Mouse (Mus musculus) heart, embryonic 12.5 days (tissue): ENCODE measurements around the gene P2rx2. TPM values are rescaled to one million over a fixed set of nuclear protein-coding genes. Genes with fewer than 3 reads are reported as not detected.

Source experiments
- ATAC-seq: fragments of 200-750 bp; cut with Nextera tagmentation; 2 replicates; pipeline ENCODE4 v1.8.0; 2017; ENCODE audit warnings: moderate TSS enrichment, moderate library complexity; ENCODE audit not compliant: insufficient number of reproducible peaks, low FRiP score
- H3K27ac ChIP-seq: fragments of 300-500 bp; sonication (generic); 2 replicates; pipeline ENCODE4 v1.5.1; 2016; ENCODE audit warnings: mild to moderate bottlenecking, moderate library complexity; ENCODE audit not compliant: poor library complexity, severe bottlenecking
- H3K27me3 ChIP-seq: fragments of 300-500 bp; sonication (generic); replicated peaks from 2 replicates; pipeline ENCODE4 v1.6.1; 2016; ENCODE audit warnings: mild to moderate bottlenecking, moderate library complexity
- H3K36me3 ChIP-seq: fragments of 300-500 bp; sonication (generic); 2 replicates; pipeline ENCODE4 v1.6.1; 2016; ENCODE audit warnings: mild to moderate bottlenecking, moderate library complexity
- H3K4me1 ChIP-seq: fragments of 300-500 bp; sonication (generic); replicated peaks from 2 replicates; pipeline ENCODE4 v1.6.1; 2016; ENCODE audit warnings: mild to moderate bottlenecking
- H3K4me2 ChIP-seq: fragments of 300-500 bp; sonication (generic); 2 replicates; pipeline ENCODE4 v1.6.1; 2016; ENCODE audit warnings: mild to moderate bottlenecking, moderate library complexity
- H3K4me3 ChIP-seq: fragments of 300-500 bp; sonication (generic); 2 replicates; pipeline ENCODE4 v1.5.1; 2016; ENCODE audit warnings: mild to moderate bottlenecking
- H3K9ac ChIP-seq: fragments of 300-500 bp; sonication (generic); 2 replicates; pipeline ENCODE4 v1.6.1; 2016; ENCODE audit warnings: mild to moderate bottlenecking, moderate library complexity
- H3K9me3 ChIP-seq: fragments of 300-500 bp; sonication (generic); replicated peaks from 2 replicates; pipeline ENCODE4 v1.6.1; 2016; ENCODE audit warnings: mild to moderate bottlenecking, moderate library complexity
- WGBS: fragments of 180-500 bp; shearing (Covaris S2); methylation state at CpG from one replicate; pipeline ENCODE4 v1.1.7; 2016; 5-methylcytosine and 5-hydroxymethylcytosine counted together
- polyA plus RNA-seq: library from polyadenylated mRNA; unstranded; fragments of >200 nt; fragmentation: Nextera tagmentation; extraction: Ambion mirVana; gene quantifications from 2 replicates; pipeline ENCODE4 v1.2.1, GENCODE M21; 2016

Gene P2rx2
- polyA plus RNA-seq, 1 experiment from 2014 or later = not detected

GRCm38 (mm10) chr5:110363822-110364545, 21.0 kb upstream of the P2rx2 start:
- no peak overlapping the region for H3K27ac ChIP-seq
- 47% methylated on average over 11 of the region's 11 CpGs for WGBS
- peak overlapping the region; percentile 68 for H3K9ac ChIP-seq
- H3K9me3 ChIP-seq = 0 out of 2 replicates have a peak, but pooled peaks cover 4% of the 10 kb centered on the region
- H3K4me3 ChIP-seq = peak overlapping the region; percentile 53
- peaks cover 6% of the 10 kb centered on the region; the same call in 1 of the 2 replicates for H3K4me1 ChIP-seq
- peak overlapping the region; percentile 90 for H3K4me2 ChIP-seq
- peaks cover 3% of the 10 kb centered on the region for H3K27me3 ChIP-seq
- ATAC-seq = peak; percentile 8; the same call in 1 of the 2 replicates
- H3K36me3 ChIP-seq = peaks cover 19% of the 10 kb centered on the region

GRCm38 (mm10) chr5:110363179-110363821, 20.3 kb upstream of the P2rx2 start:
- Histone ChIP-seq H3K9ac (peak overlapping the region; percentile 68), H3K27ac (no peak overlapping the region), H3K4me1 (peaks cover 6% of the 10 kb centered on the region; the same call in 1 of the 2 replicates), H3K4me3 (peak overlapping the region; percentile 53), H3K27me3 (peaks cover 3% of the 10 kb centered on the region), H3K9me3 (0 out of 2 replicates have a peak, but pooled peaks cover 4% of the 10 kb centered on the region), H3K4me2 (peak overlapping the region; percentile 90), H3K36me3 (peaks cover 14% of the 10 kb centered on the region)
- ATAC-seq = peak; percentile 78
- 1% methylated on average over 65 of the region's 72 CpGs for WGBS

- H3K4me1 ChIP-seq = peaks cover 6% of the 10 kb centered on the region; the same call in 1 of the 2 replicates
- peak overlapping the region; percentile 68 for H3K9ac ChIP-seq
- no peak overlapping the region for H3K27ac ChIP-seq
- peaks cover 3% of the 10 kb centered on the region for H3K27me3 ChIP-seq
- peak overlapping the region; percentile 90 for H3K4me2 ChIP-seq
- peaks cover 10% of the 10 kb centered on the region for H3K36me3 ChIP-seq
- peak; percentile 33; the same call in 1 of the 2 replicates for ATAC-seq
- peak overlapping the region; percentile 53 for H3K4me3 ChIP-seq
- H3K9me3 ChIP-seq = 0 out of 2 replicates have a peak, but pooled peaks cover 4% of the 10 kb centered on the region
- WGBS = 1% methylated on average over 28 of the region's 28 CpGs
Measured at GRCm38 (mm10) chr5:110362813-110363178, 19.8 kb upstream of the P2rx2 start.

- Histone ChIP-seq H3K9ac (no peak overlapping the region), H3K4me2 (no peak overlapping the region), H3K27ac (no peak overlapping the region), H3K27me3 (peaks cover 3% of the 10 kb centered on the region), H3K36me3 (no peaks in the 10 kb centered on the region), H3K9me3 (no peaks in the 10 kb centered on the region), H3K4me1 (peaks cover 6% of the 10 kb centered on the region; the same call in 1 of the 2 replicates), H3K4me3 (no peak overlapping the region)
- ATAC-seq = no peak
- 49% methylated on average over 6 of the region's 6 CpGs for WGBS
Measured at GRCm38 (mm10) chr5:110361465-110361864, 18.5 kb upstream of the P2rx2 start.

DNA sequence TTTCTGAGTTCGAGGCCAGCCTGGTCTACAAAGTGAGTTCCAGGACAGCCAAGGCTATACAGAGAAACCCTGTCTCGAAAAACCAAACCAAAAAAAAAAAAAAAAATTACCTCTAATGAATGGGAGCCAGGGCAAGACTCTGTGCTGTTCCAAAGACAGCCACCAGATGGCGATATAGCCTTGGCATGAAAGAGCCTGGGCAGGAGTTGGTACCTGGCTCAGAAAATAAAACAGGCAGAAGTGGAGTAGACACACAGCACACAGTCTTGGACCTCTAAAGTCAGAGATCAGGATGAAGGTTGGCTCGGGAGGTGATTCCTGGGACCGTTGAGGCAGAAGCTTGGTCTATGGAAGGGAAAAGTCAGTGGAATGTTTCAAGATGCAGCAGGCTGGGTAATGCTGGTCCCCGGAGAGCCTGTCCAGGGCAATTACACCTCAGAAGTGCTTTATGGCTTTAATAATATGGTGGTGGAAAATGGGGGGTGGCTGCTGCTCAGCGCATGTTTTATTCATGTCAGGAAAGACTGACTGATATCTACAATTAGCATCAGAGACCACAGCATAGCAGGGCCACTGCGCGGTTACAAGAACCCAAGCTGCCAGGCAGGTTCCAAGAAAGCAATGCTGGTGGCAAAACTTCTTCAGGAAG, 14.6 kb upstream of the P2rx2 start:
- no peaks in the 10 kb centered on the region for H3K9me3 ChIP-seq
- H3K4me1 ChIP-seq = 0 out of 2 replicates have a peak, but pooled peaks cover 3% of the 10 kb centered on the region
- no peaks in the 10 kb centered on the region for H3K36me3 ChIP-seq
- no peak overlapping the region for H3K4me2 ChIP-seq
- no peak for ATAC-seq
- H3K9ac ChIP-seq = no peak overlapping the region
- 41% methylated on average over 9 of the region's 9 CpGs for WGBS
- no peak overlapping the region for H3K4me3 ChIP-seq
- H3K27ac ChIP-seq = no peak overlapping the region
- peaks cover 22% of the 10 kb centered on the region for H3K27me3 ChIP-seq

DNA sequence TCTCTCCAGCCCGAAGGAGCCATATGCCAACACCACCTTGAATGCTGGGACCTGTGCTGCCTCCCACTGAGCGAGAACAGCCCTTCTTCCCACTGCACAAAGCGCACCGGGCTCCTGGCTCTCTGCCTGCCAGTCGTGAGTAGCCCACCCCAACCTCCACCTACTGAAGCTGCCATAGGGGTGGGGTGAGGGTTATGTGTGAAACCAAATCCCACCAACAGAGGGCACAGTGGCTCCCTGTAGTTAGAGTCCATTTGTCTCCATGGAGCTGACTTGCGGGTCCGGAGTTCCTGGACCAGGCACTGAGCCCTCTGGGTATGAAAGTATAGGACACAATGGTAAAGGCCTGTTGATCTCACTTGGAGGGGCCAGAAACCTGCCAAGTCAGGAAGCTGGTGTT, 11.7 kb upstream of the P2rx2 start:
- H3K4me2 ChIP-seq = no peak overlapping the region
- no peaks in the 10 kb centered on the region for H3K9me3 ChIP-seq
- no peak for ATAC-seq
- no peaks in the 10 kb centered on the region for H3K36me3 ChIP-seq
- H3K4me1 ChIP-seq = 0 out of 2 replicates have a peak, but pooled peaks cover 3% of the 10 kb centered on the region
- H3K27me3 ChIP-seq = peaks cover 22% of the 10 kb centered on the region
- WGBS = 19% methylated on average over 7 of the region's 7 CpGs
- no peak overlapping the region for H3K4me3 ChIP-seq
- H3K9ac ChIP-seq = no peak overlapping the region
- H3K27ac ChIP-seq = no peak overlapping the region

DNA sequence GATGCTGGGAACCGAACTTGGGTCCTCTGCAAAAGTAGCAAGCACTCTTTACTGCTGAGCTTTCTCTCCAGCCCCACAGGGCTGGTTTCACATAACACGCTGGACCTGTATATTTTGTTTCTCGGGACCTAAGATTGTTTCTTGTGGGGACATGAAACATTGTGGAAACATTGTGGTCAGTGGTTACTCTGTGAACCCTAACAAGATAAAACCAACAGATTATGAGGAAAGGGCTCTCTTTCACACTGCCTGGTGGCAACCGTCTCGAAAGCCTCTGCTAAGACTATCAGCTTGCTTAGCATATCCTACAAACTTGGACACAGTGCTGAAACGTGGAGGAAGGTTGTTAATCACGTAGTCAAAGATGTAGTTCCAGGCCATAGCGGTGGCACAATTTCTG, 4.0 kb upstream of the P2rx2 start:
- Histone ChIP-seq H3K4me3 (no peak overlapping the region), H3K36me3 (no peaks in the 10 kb centered on the region), H3K4me1 (peaks cover 14% of the 10 kb centered on the region), H3K27ac (no peak overlapping the region), H3K4me2 (no peak overlapping the region), H3K9me3 (no peaks in the 10 kb centered on the region), H3K9ac (no peak overlapping the region), H3K27me3 (peaks cover 45% of the 10 kb centered on the region)
- ATAC-seq = no peak
- WGBS = 82% methylated on average over 8 of the region's 8 CpGs

DNA sequence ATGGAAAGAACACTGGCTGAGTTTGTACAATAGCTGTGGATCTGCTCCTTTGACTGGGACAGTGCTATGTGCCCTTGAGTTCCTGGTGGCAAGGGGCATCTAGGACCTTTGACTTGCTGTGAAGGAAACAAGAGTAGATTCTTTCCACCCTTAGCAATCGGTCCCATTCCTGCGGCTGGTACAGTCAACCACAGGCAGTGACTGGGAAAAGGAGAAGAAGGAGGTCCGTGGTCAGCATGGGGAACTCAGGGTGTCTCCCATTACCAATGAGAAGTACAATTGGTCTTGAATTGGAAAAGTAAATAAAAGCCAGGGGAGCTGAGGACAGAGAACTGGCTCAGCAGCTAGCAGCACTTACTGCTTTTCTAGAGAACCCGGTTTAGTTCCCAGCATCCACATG, 2.5 kb upstream of the P2rx2 start:
- H3K4me2 ChIP-seq = no peak overlapping the region
- H3K9me3 ChIP-seq = no peaks in the 10 kb centered on the region
- H3K27ac ChIP-seq = no peak overlapping the region
- H3K4me3 ChIP-seq = no peak overlapping the region
- ATAC-seq = no peak
- WGBS = 64% methylated on average over 4 of the region's 4 CpGs
- peaks cover 59% of the 10 kb centered on the region for H3K27me3 ChIP-seq
- no peaks in the 10 kb centered on the region for H3K36me3 ChIP-seq
- H3K4me1 ChIP-seq = peaks cover 16% of the 10 kb centered on the region
- H3K9ac ChIP-seq = no peak overlapping the region

- H3K9ac ChIP-seq = no peak within 1 kb of the TSS
- H3K36me3 ChIP-seq = no peaks in the 10 kb centered on the region
- H3K9me3 ChIP-seq = no peaks in the 10 kb centered on the region
- ATAC-seq = no peak
- WGBS = 68% methylated on average over 4 of the region's 4 CpGs
- H3K4me2 ChIP-seq = no peak within 1 kb of the TSS
- H3K27ac ChIP-seq = no peak within 1 kb of the TSS
- peaks cover 60% of the 10 kb centered on the region for H3K27me3 ChIP-seq
- H3K4me1 ChIP-seq = peaks cover 16% of the 10 kb centered on the region
- no peak within 1 kb of the TSS for H3K4me3 ChIP-seq
Measured at GRCm38 (mm10) chr5:110344524-110344923, 1.5 kb upstream of the P2rx2 start, which contains the start of gene Lrcol1. Lrcol1 (plus strand) TSS chr5:110344730.

GRCm38 (mm10) chr5:110338792-110339191, 4.2 kb downstream of the P2rx2 start:
- peaks cover 33% of the 10 kb centered on the region for H3K27me3 ChIP-seq
- no peak overlapping the region for H3K4me2 ChIP-seq
- peaks cover 41% of the 10 kb centered on the region for H3K36me3 ChIP-seq
- 79% methylated on average over 2 of the region's 2 CpGs for WGBS
- no peak overlapping the region for H3K9ac ChIP-seq
- H3K4me1 ChIP-seq = peaks cover 16% of the 10 kb centered on the region
- no peaks in the 10 kb centered on the region for H3K9me3 ChIP-seq
- no peak overlapping the region for H3K4me3 ChIP-seq
- no peak for ATAC-seq
- no peak overlapping the region for H3K27ac ChIP-seq

- H3K4me2 ChIP-seq = no peak overlapping the region
- H3K27me3 ChIP-seq = no peaks in the 10 kb centered on the region
- H3K27ac ChIP-seq = no peak overlapping the region
- H3K4me1 ChIP-seq = no peaks in the 10 kb centered on the region
- H3K36me3 ChIP-seq = peaks cover 78% of the 10 kb centered on the region
- H3K4me3 ChIP-seq = no peak overlapping the region
- no peak overlapping the region for H3K9ac ChIP-seq
- no peaks in the 10 kb centered on the region for H3K9me3 ChIP-seq
- 74% methylated on average over 3 of the region's 3 CpGs for WGBS
- no peak for ATAC-seq
Measured at GRCm38 (mm10) chr5:110330508-110330907, 12.5 kb downstream of the P2rx2 start.
